Mouse (Mus musculus) cerebellum, adult 11 months (tissue): ENCODE data around the gene Pus10.

Experiments
- DNase-seq: peaks from one replicate; pipeline ENCODE4 v3.0.0; 2022

The Pus10 gene

DNA sequence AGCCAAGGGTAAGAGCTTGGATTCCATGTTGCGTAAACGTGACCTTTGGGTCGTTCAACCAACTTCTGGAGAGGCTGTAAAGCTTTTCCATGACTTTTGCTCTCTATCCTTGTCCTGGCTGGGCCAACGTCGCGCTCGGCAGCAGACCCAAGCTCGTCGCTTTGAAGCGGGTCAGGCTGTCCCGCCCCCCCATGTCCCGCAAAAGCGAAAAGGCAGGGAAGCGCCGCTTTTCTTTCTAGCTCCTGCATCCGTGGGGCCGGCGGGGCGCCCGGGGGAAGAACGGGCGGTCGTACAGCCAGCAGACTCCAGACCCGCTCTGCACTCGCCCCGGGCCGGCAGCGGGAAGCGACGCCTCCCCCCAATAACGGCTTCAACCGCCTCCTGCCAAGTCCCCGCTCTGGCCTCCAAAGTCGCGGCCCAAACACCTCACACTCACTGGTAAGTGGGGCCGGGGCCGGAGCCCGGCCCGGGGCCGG is at the start of gene Pus10:
Gene Pus10, plus strand, starts transcription at position 364 of the 476 bp plus-strand sequence.
- no peak for DNase-seq

DNA sequence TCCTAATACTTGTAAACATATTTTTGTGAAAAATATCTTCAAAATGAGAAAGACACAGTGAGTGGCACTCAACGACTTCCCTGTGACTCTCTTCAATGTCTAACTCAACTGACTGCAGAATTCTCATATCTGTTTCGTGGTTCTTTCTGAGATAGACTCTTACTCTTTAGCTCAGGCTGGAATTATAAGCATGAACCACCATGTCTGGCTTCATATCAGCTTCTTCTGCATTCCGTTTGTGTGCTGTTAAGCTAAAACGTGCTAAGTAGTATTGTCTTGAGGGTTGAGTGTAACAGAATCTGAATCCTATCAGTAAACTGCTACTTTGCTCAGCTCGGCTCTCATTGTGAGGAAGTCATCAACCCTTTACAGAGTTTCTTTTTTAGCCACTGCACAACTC is 46.5 kb upstream of the Pus10 start:
- DNase-seq: no peak

DNA sequence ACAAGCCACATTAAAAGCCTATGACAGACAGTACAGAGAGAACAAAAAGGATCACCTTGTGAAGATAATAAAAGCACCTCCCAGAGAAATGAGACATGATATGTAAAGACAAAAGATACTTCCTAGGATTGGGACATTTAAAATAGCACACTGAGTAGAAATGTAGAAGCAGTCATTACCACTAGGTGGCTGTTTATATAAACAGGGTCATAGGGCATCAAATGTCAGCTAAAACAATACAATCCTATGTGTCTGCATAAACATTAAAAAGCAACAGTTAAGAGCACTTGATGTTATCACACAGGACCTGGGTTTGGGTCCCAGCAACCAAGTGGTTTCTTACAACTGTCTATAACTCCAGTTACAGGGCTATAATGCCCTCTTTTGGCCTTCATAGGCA is 34.8 kb upstream of the Pus10 start:
- DNase-seq: no peak

DNA sequence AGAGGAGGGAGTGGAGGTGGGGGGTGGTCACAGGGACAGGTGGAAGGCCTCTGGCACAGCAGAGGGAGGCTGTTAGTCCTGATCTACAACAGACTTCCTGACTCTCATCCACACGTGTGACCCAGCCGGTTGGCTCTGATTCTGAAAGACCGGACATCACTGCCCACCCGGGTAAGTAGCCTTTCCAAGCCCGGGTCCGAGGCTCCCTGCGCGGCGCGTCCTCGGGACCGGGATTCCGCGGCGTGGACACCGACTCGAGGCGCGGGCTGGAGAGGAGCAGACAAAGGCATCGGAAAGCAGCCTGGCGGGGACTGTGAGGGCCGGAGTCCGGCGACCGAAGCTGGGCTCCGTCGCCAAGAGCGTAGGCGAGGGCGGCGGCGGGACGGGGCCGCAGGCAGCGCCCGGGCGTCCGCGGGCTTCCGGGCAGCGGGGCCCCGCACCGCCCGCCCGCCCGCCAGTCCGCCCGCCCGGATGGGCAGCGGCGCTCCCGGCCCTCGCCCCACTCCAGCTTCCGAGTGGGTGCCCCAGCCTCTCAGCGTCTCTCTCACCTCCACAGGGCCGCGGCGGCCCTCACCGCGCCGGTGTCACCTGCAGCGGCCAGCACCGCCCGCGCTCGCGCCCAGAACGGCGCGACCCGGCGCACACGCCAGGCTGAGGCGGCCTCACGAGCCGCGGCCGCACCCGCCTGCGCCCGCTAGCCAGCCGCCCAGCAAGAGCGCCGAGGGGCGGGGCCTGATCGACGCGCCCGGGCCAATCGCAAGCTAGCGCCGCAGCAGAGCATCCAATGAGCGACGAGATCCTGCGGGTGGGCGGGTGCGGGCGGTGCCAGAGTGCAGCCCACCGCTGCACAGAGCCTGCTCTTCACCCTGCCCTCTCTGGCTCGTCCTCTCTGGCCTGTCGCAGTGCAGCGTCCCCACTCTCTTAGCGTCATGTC is 32.3 kb upstream of the Pus10 start, which contains the start of gene 0610010F05Rik:
Gene 0610010F05Rik, minus strand, starts transcription at position 695 of the 934 bp plus-strand sequence.
- peak; percentile 82 for DNase-seq

DNA sequence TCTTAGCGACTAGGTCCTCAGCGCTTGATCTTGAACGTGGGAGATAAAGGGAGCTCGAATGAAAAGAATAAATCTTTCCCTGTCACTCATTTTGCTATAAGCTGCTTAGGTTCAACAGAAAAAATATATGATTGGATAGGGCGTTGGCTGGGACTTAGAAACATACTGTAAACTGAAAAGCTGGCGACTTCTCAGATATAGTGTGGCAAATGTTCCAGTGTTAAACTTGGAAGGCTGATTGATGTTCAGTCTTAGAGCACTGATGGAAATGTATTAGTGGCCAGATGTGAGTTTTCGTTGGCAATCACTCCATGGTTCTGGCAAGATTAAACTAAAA is 31.6 kb upstream of the Pus10 start:
- no peak for DNase-seq

DNA sequence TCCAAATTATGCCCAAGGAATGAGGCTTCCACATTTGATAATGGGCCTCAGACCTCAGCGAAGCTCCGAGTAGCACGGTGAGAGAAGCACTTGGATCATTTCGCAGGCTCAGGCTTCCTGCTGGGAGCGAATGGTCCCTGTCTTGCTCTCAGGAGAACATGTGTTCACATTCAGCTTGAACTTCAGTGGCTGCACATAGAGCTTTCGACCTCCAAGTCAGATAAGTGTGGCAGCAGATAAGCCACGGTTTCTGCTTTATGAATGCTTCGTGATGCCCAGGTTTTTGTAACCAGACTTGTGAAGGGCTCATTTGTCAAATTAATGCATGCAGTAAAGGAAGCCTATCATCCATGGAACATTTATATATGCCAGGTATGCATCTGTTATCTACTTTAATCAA is 30.9 kb upstream of the Pus10 start:
- peak; percentile 18 for DNase-seq

DNA sequence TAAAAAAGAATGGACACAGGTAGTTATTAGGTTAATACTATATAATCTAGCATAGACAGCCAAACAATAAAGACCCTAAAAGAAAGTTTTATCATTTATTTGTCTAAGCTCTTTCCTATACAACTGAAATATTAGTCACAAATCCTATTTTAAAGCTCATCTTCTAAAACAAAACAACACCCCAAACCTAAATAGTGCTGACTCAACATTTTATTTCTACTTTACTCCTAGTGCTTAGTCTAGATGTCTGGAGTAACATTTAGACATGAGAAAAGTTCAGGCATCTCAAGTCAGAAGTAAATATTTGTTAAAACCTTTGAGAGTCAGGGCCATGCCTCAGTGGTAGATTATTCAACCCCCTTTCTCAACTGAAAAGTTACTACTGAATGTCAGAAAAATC is 18.0 kb upstream of the Pus10 start:
- DNase-seq: no peak

DNA sequence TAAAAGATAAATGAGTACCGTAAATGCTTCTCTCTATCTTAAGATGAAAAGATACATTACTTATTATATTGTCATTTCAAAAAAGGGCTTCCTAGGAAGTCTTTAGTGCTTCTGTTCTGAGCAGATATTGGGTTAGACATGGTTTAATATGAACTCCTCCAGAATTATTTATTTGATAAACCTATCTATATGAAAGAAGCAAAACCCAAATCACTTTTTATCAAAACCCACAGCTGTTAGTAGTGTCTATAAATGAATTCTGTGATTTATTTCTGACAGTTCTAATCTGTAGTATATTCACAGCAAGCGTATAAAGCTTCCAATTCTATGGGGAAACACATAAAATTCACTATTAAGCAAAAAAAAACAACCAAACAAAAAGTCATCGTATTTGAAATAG is 17.6 kb upstream of the Pus10 start:
- DNase-seq: no peak

DNA sequence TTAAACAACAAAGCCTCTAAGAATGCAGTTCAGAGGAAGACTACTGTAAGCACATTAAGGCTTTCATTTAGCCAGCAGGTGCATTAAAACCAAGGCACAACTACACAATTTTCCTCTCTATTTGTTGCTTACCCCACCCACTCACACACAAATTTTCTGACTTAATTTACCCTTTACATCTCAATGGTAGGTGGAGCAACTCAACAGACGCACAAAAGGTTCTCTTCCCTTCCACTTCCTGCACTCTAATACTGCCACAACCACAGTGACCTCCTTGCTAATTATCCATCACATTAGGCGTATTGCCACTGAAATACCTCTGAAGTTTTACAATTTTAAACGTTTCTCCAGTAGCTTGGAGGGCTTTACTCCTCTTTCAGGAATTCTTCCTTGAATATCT is 11.8 kb upstream of the Pus10 start:
- no peak for DNase-seq

DNA sequence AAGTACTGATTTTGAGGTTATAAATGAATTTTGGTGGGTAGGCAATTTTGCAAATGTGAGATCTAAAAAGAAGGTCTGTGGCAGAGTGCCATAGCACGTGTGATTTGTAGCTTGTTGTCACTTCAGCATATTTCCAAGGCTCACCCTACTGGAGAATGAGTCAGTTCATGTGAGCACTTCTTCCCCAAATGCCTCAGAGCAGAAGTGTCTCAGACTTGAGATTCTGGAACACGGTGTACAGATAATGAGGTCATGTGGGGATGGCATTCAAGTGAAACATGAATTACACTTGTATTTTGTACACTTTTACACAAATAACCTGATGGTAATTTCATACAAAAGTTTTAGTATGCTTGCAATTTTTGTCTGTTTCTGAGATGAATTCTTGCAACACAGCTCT is 7.7 kb upstream of the Pus10 start:
- DNase-seq: no peak

DNA sequence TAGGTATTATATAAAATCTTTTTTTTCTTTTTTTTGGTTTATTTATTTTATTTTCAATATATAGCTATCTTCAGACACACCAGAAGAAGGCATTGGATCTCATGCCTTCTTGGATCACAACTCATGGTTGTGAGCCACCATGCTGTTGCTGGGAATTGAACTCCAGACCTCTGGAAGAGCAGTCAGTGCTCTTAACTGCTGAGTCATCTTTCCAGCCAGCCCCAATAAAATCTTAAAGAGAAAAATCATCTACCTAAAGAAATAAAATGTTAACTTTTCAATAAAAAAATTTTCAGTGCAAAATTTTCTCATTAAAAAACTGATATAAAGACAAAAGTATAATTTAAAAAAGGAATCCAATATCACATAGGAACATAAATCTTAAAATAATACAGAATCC is 1.2 kb upstream of the Pus10 start:
- no peak for DNase-seq

DNA sequence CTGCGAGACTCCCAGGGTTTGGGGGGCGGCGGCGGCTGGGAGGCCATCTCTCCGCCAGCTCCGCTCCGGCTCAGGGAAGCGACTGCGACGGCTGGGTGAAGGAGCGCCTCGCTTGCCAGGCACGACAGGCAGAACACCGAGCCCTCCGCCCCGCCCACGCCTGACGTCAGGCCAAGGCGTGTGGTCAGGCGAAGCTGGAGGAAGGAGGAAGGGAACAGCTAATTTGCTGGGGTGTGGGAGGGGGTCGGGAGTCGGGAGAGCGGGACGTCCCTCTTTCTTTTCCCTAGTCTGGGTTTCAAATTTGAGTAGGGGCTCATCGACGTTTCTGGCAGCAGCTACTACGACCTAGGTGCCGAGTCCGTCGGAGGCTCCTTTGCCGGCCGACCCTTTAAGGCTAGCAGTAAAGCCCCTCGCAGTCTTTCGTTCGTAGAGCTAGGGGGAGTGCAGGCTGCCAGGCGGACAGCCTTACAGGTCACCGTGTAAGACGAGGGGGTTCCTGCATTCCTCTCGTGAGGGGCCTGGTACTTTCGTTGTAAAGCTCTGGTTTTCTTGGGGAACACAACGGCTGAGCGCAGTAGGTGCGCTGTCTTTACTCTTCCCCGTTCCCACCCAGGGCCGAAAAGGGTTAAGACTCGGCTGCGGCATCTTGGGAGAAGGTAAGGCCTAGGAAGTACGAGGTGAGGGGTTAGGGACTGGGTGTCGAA is 476 bp downstream of the Pus10 start, which contains the start of gene Pex13:
Gene Pex13, minus strand, starts transcription at position 162 of the 704 bp plus-strand sequence.
- peak; percentile 82 for DNase-seq

DNA sequence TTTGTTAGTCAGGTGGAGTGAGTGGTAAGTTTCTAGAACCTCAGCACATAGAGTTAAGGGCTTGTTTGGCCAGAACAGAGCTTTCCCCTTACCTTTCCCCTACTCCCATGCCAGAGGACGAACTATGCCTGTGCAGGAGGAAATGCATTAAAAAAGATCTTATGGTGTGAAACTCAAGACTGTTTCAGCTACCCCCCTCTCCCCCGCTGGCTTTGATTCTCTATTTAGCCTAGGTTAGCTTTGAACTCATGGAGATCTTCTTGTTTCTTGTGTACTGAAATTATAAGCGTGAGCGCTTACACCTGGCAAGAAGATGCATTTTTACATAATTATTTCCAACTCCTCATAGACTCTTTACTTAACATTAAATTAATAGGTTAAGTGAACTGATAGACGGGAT is 1.1 kb downstream of the Pus10 start:
- DNase-seq: no peak

DNA sequence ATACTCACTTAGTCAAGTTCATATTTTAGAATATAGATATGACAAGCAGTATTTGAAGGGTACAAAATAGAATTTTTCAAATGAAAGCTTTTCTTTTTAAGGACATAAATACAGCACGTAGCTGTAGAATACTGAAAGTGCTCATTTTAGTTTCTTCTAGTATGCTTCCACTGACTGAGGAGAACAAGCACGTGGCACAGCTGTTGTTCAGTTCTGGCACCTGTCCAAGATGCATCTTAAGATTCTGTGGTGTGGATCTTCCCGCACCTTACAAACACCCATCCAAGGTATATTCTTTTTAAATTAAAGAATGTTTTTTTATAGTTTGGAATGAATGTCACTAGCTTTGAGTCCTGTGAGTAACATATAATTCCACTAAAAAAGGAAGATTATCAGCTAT is 1.7 kb downstream of the Pus10 start:
- DNase-seq: no peak

DNA sequence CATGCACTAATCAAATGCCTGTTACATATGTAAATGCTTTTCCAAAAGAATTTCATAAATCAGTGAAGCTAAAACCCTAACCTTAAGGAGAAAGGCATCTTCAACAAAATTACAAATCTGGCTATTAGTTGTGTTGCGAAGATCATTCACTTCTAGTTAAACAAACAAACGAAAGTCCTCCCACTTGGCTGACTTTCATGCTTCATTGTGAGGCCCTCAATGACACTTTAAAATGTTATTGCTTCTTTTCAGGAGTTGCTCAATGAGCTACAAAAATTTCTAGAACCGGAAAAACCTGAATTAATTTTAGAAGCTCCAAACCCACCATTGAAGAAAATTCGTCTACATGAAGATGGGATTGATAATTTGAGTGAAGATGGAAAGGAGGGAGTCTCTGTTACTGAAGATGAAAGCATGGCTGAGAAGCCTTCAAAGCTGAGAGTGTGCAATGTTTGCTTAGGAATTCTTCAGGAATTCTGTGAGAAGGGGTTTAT is 6.8 kb downstream of the Pus10 start:
- no peak for DNase-seq

DNA sequence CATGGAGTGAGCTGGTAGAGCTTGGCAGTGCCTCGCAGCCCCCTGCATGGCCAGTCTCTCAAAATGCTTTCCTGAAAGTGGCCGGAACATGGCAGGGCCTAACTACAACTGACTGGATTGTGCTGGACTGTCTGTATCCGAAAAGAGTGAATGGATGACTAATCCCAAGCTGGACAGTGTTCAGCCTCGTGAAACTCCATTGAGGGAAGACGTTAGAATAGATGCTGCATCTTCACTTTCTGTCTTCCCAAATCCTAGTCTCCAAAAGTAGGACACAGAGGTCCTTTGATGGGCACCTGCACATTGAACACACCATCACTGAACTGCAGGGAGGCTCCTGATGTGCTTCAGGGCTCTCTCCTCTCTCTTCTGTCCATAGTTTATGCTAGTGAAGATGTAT is 10.6 kb downstream of the Pus10 start:
- no peak for DNase-seq

DNA sequence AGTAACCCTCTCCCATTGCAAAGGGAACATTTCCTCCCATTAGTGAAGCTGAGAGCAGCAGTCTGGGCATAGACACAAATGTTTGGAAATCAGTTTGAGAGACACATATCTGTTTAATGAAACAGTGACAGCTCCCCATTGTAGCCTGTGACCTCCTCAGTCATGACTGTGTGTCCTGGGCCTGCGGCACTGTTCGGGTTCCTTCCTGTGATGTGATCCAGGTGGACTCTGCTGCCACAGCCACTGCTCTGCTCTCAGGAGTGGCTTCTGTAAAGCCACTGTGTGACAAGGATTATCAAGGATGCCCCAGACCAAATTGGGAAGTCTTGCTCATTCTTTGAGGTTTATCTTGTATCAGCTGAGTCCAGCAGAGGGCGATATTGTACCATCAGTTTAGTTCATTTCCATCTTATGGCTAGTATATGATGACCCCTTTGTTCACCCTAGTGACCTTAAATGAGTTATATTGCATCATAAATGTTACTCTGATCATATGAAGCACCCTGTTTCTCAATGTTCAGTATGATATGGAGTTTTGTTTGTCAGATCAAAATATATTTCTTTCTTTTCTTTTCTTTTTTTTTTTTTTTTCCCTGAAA is 13.7 kb downstream of the Pus10 start:
- DNase-seq: peak; percentile 25

DNA sequence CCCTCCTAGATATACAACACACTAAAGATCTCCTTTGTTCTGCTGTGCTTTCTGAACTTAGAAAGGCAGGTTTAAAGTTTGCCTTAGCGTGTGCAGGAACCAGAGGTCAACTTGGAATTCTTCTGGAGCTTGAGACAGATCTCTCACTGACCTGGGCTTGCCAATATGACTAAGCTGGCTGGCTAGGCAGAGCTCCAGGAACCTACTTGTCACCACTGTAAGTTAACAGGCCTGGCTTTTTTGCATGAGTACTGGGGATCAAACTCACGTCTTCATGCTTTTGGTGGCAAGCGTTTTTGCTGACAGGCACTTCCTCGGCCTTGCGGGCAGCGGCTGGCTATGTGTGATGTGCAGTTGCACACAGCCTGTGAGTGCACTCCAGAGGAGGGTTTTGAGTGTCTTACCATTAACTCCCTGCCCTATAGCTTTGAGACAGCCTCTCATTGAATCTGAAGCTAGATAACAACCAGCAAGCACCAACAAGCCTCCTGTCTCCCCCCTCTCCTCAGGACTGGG is 15.0 kb downstream of the Pus10 start:
- no peak for DNase-seq

DNA sequence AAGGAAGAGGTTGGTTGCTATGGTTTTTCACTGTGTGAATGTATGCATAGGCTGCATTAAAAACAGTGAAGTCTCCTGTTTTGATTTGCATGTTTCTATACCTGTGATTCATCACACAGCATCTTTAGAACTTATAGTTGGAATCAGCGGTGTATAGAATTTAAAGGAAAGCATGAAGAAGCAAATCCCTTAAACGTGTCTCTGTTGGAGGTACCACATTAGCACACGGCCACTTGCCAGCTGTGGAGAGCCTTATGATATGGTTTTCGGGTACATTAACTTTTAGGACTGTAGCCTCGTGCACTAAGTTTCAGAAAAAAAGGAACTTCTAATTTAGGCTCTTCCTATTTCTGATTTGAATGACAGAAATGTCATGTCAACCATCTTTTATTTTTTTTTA is 17.1 kb downstream of the Pus10 start:
- DNase-seq: no peak

DNA sequence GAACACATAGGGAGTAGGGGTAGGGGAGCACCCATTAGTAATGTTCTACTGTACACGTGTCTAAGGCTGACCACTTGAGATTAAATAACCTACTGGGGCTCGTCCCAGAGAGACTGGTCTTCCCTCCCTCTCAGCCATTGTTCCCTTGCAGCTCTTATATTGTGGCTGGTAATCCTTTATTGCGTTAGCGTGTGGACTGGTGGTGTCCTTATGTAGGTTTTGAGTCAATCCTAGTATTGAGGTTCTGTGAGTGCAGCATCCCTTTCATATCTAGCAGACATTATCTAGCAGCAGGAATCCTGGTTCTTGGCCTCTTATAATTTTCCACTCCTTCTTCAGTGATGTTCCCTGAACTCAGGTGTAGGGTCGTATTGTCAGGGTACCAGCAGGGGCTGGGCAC is 21.2 kb downstream of the Pus10 start:
- no peak for DNase-seq

DNA sequence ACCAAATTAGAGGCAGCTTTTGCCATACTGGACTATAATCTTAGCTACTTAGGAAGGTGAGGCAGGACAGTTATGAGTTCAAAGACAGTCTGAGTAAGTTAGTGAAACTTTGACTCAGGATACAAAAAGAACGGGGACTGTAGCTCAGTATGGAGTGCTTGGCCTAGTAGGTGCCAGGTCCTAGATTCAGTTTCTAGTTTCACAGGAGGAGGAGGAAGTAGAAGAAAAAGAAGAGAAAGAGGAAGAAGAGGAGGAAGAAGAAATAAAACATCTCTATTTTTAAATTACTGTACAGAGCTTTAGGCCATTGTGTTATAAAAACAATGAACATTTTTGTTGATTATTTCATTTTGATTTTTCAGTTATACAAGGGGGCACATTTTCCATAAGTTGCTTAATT is 22.6 kb downstream of the Pus10 start:
- DNase-seq: no peak

DNA sequence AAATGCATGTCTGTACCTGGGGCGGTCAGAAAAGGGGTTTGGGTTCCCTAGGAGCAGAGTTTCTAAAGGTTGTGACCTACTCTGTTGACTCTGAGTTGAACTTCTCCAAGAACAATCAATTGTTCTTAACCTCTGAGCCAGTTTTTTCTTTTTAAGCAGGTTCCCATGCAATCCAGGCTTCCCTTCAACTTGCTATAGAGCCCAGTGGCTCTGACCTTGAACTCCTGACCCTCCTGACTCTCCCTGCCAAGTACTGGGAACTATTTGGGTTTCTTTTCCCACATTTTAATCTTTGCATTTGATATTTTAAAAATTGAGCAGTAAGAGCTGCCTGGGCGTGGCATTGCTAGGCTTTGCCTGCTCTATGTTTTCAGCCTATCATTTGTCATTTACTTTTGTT is 27.8 kb downstream of the Pus10 start:
- DNase-seq: no peak

DNA sequence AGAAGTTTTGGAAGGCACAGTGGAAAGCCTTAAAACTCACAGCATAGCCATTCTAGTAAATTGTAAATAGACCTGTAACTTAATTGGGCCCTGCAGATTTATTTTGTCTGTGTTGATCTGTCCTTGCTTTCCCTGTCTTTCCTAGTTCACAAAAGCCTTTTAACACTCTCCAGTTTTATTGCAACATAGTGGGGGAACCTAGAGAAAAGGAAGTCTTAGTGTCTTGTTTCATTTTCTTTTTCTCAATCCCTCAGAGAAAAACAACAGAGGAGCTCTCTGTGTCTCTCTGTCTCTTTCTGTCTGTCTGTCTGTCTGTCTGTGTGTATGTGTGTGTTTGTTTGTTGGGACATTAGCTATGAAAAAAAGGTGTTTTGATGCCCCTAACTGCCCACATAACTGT is 30.4 kb downstream of the Pus10 start:
- DNase-seq: no peak
